Comparison of ENCODE assay signal across 8 mouse cellular contexts in genomic region chr2:31749046-31749709, GRCm38 (mm10).
A peak's percentile ranks its signal among the peaks of the same experiment; 100 is the strongest.
DNase-seq lines count a peak whose midpoint lies in the region; ATAC-seq and TF ChIP-seq lines count a peak whose summit lies in the region.

No protein-coding gene starts in this region.

- no peaks in the 10 kb centered on the region for H3K36me3 ChIP-seq in ES-Bruce4 (ENCODE audit: control insufficient read depth, insufficient read depth, low read length, poor library complexity, severe bottlenecking)
- H3K36me3 ChIP-seq in forebrain, embryonic 14.5 days (ENCODE audit: control insufficient read depth, insufficient read depth, low read length), result no peaks in the 10 kb centered on the region
- H3K36me3 ChIP-seq in kidney, postnatal 0 days (ENCODE audit: insufficient read depth, low read length), result no peaks in the 10 kb centered on the region

- no peaks in the 10 kb centered on the region for H3K27me3 ChIP-seq in ES-Bruce4 (ENCODE audit: control insufficient read depth, insufficient read depth, low read length, poor library complexity, severe bottlenecking)
- no peaks in the 10 kb centered on the region for H3K27me3 ChIP-seq in forebrain, embryonic 14.5 days (replicated peaks; ENCODE audit: control insufficient read depth, insufficient read depth, low read length)
- H3K27me3 ChIP-seq in kidney, postnatal 0 days (ENCODE audit: insufficient read depth, low read length), result no peaks in the 10 kb centered on the region

- DNase-seq in adrenal gland, postnatal 14 days, result peak; percentile 47
- no peak for DNase-seq in adrenal gland, postnatal 4 days (ENCODE audit: low spot score in 2 of 2)
- DNase-seq in forebrain, embryonic 14.5 days (ENCODE audit: low spot score), result peak; percentile 17
- DNase-seq in kidney, postnatal 0 days (ENCODE audit: low spot score), result peak; percentile 98
- no peak for DNase-seq in left cerebral cortex, postnatal 4 days
- no peak for DNase-seq in thymus, postnatal 14 days

- H3K4me1 ChIP-seq in ES-Bruce4 (ENCODE audit: control insufficient read depth, insufficient read depth, low read length), result peaks cover 8% of the 10 kb centered on the region
- no peaks in the 10 kb centered on the region for H3K4me1 ChIP-seq in forebrain, embryonic 14.5 days (ENCODE audit: control insufficient read depth, insufficient read depth, low read length)
- H3K4me1 ChIP-seq in kidney, postnatal 0 days (replicated peaks; ENCODE audit: insufficient read depth, low read length), result peaks cover 27% of the 10 kb centered on the region
- H3K4me1 ChIP-seq in olfactory bulb, adult 2 months (ENCODE audit: control insufficient read depth, insufficient read depth, low read length), result peaks cover 13% of the 10 kb centered on the region

- no peaks in the 10 kb centered on the region for H3K9me3 ChIP-seq in ES-Bruce4 (replicated peaks; ENCODE audit: control insufficient read depth, insufficient read depth, low read length, poor library complexity, severe bottlenecking)
- H3K9me3 ChIP-seq in forebrain, embryonic 14.5 days (replicated peaks; ENCODE audit: control insufficient read depth, low read length), result 0 out of 2 replicates have a peak, but pooled peaks cover 4% of the 10 kb centered on the region
- H3K9me3 ChIP-seq in kidney, postnatal 0 days (replicated peaks; ENCODE audit: low read length), result no peaks in the 10 kb centered on the region

- H3K4me2 ChIP-seq in forebrain, embryonic 14.5 days (ENCODE audit: low read length), result no peak overlapping the region
- H3K4me2 ChIP-seq in kidney, postnatal 0 days (ENCODE audit: low read length), result peak overlapping the region; percentile 34

- no peak for TF ChIP-seq POLR2A in ES-Bruce4 (IDR thresholded peaks at IDR 0.05; ENCODE audit: insufficient read depth, low read length)
- TF ChIP-seq POLR2A in olfactory bulb, adult 2 months (IDR thresholded peaks at IDR 0.05; ENCODE audit: insufficient read depth, low read depth, low read length), result no peak

- intact Hi-C loops in left cerebral cortex, postnatal 4 days (cut with DNase I), result loop anchor here (10.0 kb wide), 1 partner anchor 54 kb away; no protein-coding TSS in a partner anchor

- ATAC-seq in forebrain, embryonic 14.5 days, result no peak
- peak; percentile 92 for ATAC-seq in kidney, postnatal 0 days (replicated peaks; ENCODE audit: low FRiP score, low read depth)

- 23% methylated on average over 10 of the region's 10 CpGs for WGBS in forebrain, embryonic 14.5 days
- 12% methylated on average over 10 of the region's 10 CpGs for WGBS in kidney, postnatal 0 days
- 27% methylated on average over 10 of the region's 10 CpGs for WGBS in olfactory bulb, adult 2 months

- H3K27ac ChIP-seq in ES-Bruce4 (ENCODE audit: insufficient read depth, low read length), result peak overlapping the region; percentile 78
- no peak overlapping the region for H3K27ac ChIP-seq in forebrain, embryonic 14.5 days (ENCODE audit: low read depth, low read length)
- H3K27ac ChIP-seq in kidney, postnatal 0 days, result peak overlapping the region; percentile 82
- peak overlapping the region; percentile 61; the same call in 1 of the 2 replicates for H3K27ac ChIP-seq in olfactory bulb, adult 2 months (ENCODE audit: insufficient read depth, low read depth, low read length)

- peak overlapping the region; percentile 11; the same call in 1 of the 2 replicates for H3K9ac ChIP-seq in ES-Bruce4 (ENCODE audit: low read depth, poor library complexity, severe bottlenecking)
- H3K9ac ChIP-seq in forebrain, embryonic 14.5 days (ENCODE audit: low read length), result no peak overlapping the region
- 0 out of 2 replicates have a peak overlapping the region, but pooled peaks have one; percentile 20 for H3K9ac ChIP-seq in kidney, postnatal 0 days (ENCODE audit: low read depth, low read length)

- H3K4me3 ChIP-seq in ES-Bruce4 (ENCODE audit: low read depth, low read length), result peak overlapping the region; percentile 38; the same call in 1 of the 2 replicates
- no peak overlapping the region for H3K4me3 ChIP-seq in forebrain, embryonic 14.5 days (ENCODE audit: low read depth, low read length)
- H3K4me3 ChIP-seq in kidney, postnatal 0 days (replicated peaks; ENCODE audit: low read depth, low read length), result no peak overlapping the region
- H3K4me3 ChIP-seq in olfactory bulb, adult 2 months (ENCODE audit: insufficient read depth, low read depth, low read length), result no peak overlapping the region

- 0 out of 2 replicates have a peak, but pooled peaks have one; percentile 63 for TF ChIP-seq EP300 in ES-Bruce4 (IDR thresholded peaks at IDR 0.05; ENCODE audit: insufficient read depth, low read depth, low read length)

- TF ChIP-seq CTCF in ES-Bruce4 (IDR thresholded peaks at IDR 0.05; ENCODE audit: low read depth, low read length), result no peak
- no peak for TF ChIP-seq CTCF in kidney, postnatal 0 days (IDR thresholded peaks at IDR 0.05; ENCODE audit: low read depth)
- TF ChIP-seq CTCF in olfactory bulb, adult 2 months (IDR thresholded peaks at IDR 0.05; ENCODE audit: insufficient read depth, low read depth, low read length), result no peak

Comparison
In these comparisons a context has a peak if more than half of its experiments do, and no peak if none do; other contexts are left out.
1. DNase-seq: peak in adrenal gland, postnatal 14 days (single experiment), forebrain, embryonic 14.5 days (single experiment) and kidney, postnatal 0 days (single experiment); none in adrenal gland, postnatal 4 days (0 of 2), left cerebral cortex, postnatal 4 days (single experiment) and thymus, postnatal 14 days (single experiment).